9 mouse cellular contexts compared by ENCODE assay signal in the genomic region with DNA sequence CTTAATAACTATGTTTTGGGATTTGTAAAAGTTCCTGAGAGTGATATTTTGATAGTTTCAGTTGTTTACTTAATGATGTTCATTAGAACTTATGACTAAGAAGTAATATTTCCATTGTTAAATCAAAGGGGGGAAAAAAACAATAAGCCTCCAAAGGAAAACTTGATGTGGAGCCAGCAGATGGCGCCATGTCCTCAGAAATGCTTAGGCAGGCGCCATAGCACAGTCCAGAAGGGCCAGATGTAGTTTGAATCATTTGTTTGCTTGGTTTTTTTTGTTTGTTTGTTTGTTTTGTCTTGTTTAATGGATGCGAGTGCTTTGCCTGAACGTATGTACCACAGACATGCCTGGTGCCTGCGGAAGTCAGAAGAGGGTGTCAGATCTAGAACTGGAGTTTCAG. TPM values are rescaled to one million over a fixed set of nuclear protein-coding genes. Genes with fewer than 3 reads are reported as not detected.
DNase-seq lines count a peak whose midpoint lies in the region; ATAC-seq and TF ChIP-seq lines count a peak whose summit lies in the region.
"Had no signal": no experiment of that assay in that cellular context is flagged by ENCODE, and none has a peak within 500 bp of the region (broad histone marks: within the 10 kb centered on the region; RNA-seq: fewer than 3 reads in every experiment).

No protein-coding gene starts in this region.

- H3K4me3 ChIP-seq in layer of hippocampus, adult 2 months, result no peak overlapping the region
- H3K4me3 ChIP-seq in forebrain, embryonic 14.5 days (ENCODE audit: low read depth, low read length), result no peak overlapping the region
- no peak overlapping the region for H3K4me3 ChIP-seq in midbrain, embryonic 15.5 days
- H3K4me3 ChIP-seq: myocyte had no signal

- peak; percentile 32 to 75 for DNase-seq in layer of hippocampus, adult 2 months (ENCODE audit: low spot score in 2 of 2)
- DNase-seq in layer of hippocampus, adult 9-11 months, result no peak
- peak; percentile 17 for DNase-seq in c-Kit-positive CD71-positive TER-119-negative erythroid progenitor cells, embryonic 14.5 days (ENCODE audit: low read depth)
- peak; percentile 82 for DNase-seq in forebrain, embryonic 14.5 days (ENCODE audit: low spot score)
- DNase-seq in induced T-regulatory cell, adult 2 months (ENCODE audit: low read depth), result peak; percentile 75
- DNase-seq in left cerebral cortex, postnatal 36 days (ENCODE audit: low spot score in 2 of 2), result peak; percentile 43 to 47
- DNase-seq in spleen, postnatal 36 days (ENCODE audit: low spot score in 2 of 2), result peak; percentile 22 to 30

- H3K4me1 ChIP-seq in forebrain, embryonic 14.5 days (ENCODE audit: control insufficient read depth, insufficient read depth, low read length), result no peaks in the 10 kb centered on the region
- no peaks in the 10 kb centered on the region for H3K4me1 ChIP-seq in midbrain, embryonic 15.5 days

- H3K9me3 ChIP-seq in forebrain, embryonic 14.5 days (replicated peaks; ENCODE audit: control insufficient read depth, low read length), result no peaks in the 10 kb centered on the region
- H3K9me3 ChIP-seq in midbrain, embryonic 15.5 days, result no peaks in the 10 kb centered on the region

- H3K27me3 ChIP-seq in forebrain, embryonic 14.5 days (replicated peaks; ENCODE audit: control insufficient read depth, insufficient read depth, low read length), result no peaks in the 10 kb centered on the region
- no peaks in the 10 kb centered on the region for H3K27me3 ChIP-seq in midbrain, embryonic 15.5 days (replicated peaks)

- intact Hi-C loops in left cerebral cortex, postnatal 36 days (cut with DNase I), result loop anchor here (1.0 to 5.0 kb wide), 5 partner anchors 295 to 900 kb away; no protein-coding TSS in a partner anchor

- TF ChIP-seq CTCF in layer of hippocampus, adult 2 months (conservative IDR thresholded peaks at IDR 0.05), result peak; percentile 93

- no peak overlapping the region for H3K4me2 ChIP-seq in forebrain, embryonic 14.5 days (ENCODE audit: low read length)
- H3K4me2 ChIP-seq in midbrain, embryonic 15.5 days, result no peak overlapping the region

- no peak overlapping the region for H3K27ac ChIP-seq in layer of hippocampus, adult 2 months
- H3K27ac ChIP-seq in forebrain, embryonic 14.5 days (ENCODE audit: low read depth, low read length), result no peak overlapping the region
- no peak overlapping the region for H3K27ac ChIP-seq in midbrain, embryonic 15.5 days

- 14% methylated on average over 5 of the region's 5 CpGs for WGBS in forebrain, embryonic 14.5 days
- 9% methylated on average over 5 of the region's 5 CpGs for WGBS in midbrain, embryonic 15.5 days

- no peak overlapping the region for H3K9ac ChIP-seq in forebrain, embryonic 14.5 days (ENCODE audit: low read length)
- H3K9ac ChIP-seq in midbrain, embryonic 15.5 days, result no peak overlapping the region

- peak; percentile 78 for ATAC-seq in forebrain, embryonic 14.5 days
- ATAC-seq in midbrain, embryonic 15.5 days (replicated peaks), result peak; percentile 86; the same call in 1 of the 2 replicates

- H3K36me3 ChIP-seq in forebrain, embryonic 14.5 days (ENCODE audit: control insufficient read depth, insufficient read depth, low read length), result no peaks in the 10 kb centered on the region
- H3K36me3 ChIP-seq in midbrain, embryonic 15.5 days (replicated peaks), result no peaks in the 10 kb centered on the region

RNA-seq across cellular contexts. Expression of a gene that starts 21.0 kb away (rescaled TPM):
- total RNA-seq in layer of hippocampus, adult 2 months (2021), result 10 to 100 TPM; 35.1 to 46.5 TPM
- 56.0 and 77.6 TPM in 2 replicates for polyA plus RNA-seq in forebrain, embryonic 14.5 days (2014; fragmentation: Nextera tagmentation; extraction: Ambion mirVana)
- 10 to 100 TPM; 37.0 to 39.8 TPM for total RNA-seq in left cerebral cortex, postnatal 36 days (2021)
- 47.6 and 57.8 TPM in 2 replicates for polyA plus RNA-seq in midbrain, embryonic 15.5 days (2015; fragmentation: Nextera tagmentation; extraction: Ambion mirVana)
